Mouse (Mus musculus): ENCODE measurements around the gene Prdm15. TPM values are rescaled to one million over a fixed set of nuclear protein-coding genes. Genes with fewer than 3 reads are reported as not detected.

The Prdm15 gene
- polyA plus RNA-seq, 1 experiment from 2014 or later, result 9.1 TPM

- H3K9me3 ChIP-seq (replicated peaks), result no peaks in the 10 kb centered on the region
- no peaks in the 10 kb centered on the region for H3K27me3 ChIP-seq (replicated peaks)
- no peak for ATAC-seq (ENCODE audit: insufficient number of reproducible peaks, low FRiP score)
- H3K4me3 ChIP-seq, result no peak overlapping the region
- H3K36me3 ChIP-seq, result peaks cover 49% of the 10 kb centered on the region
- no peak overlapping the region for H3K9ac ChIP-seq
- 83% methylated on average over 3 of the region's 3 CpGs for WGBS
- no peak overlapping the region for H3K4me2 ChIP-seq
- H3K27ac ChIP-seq (ENCODE audit: poor library complexity, severe bottlenecking), result no peak overlapping the region
- no peaks in the 10 kb centered on the region for H3K4me1 ChIP-seq (replicated peaks)
Observed at GRCm38 (mm10) chr16:97863932-97864467, 12.3 kb upstream of the Prdm15 start.

DNA sequence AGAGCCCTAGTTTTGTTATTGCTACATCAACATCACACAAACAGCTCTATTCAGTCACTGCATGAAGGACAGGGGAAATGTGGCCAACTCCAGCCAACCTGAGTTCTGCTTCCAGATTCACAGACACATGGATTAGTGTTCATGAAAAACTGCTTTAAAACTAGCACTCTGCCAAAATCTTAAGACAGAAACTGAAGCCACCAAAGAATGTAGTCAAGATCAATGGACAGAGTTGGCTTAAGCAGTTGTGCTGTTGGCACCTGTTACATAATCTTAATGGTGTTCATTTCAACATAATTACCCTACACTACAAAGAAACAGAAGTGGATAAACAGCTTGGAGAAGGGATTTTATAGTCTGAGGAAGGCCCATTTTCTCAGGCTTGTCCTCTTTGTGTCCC lies 4.4 kb upstream of the Prdm15 start:
- Histone ChIP-seq H3K4me2 (no peak overlapping the region), H3K36me3 (peaks cover 27% of the 10 kb centered on the region), H3K27ac (ENCODE audit: poor library complexity, severe bottlenecking) (no peak overlapping the region), H3K27me3 (replicated peaks) (no peaks in the 10 kb centered on the region), H3K9ac (no peak overlapping the region), H3K4me1 (replicated peaks) (peaks cover 4% of the 10 kb centered on the region; the same call in 1 of the 2 replicates), H3K9me3 (replicated peaks) (no peaks in the 10 kb centered on the region), H3K4me3 (no peak overlapping the region)
- ATAC-seq (ENCODE audit: insufficient number of reproducible peaks, low FRiP score), result no peak

- peaks cover 25% of the 10 kb centered on the region for H3K4me1 ChIP-seq (replicated peaks)
- H3K9me3 ChIP-seq (replicated peaks), result no peaks in the 10 kb centered on the region
- WGBS, result under 1% methylated on average over 73 of the region's 77 CpGs
- peak overlapping the region; percentile 99 for H3K27ac ChIP-seq (ENCODE audit: poor library complexity, severe bottlenecking)
- H3K4me3 ChIP-seq, result peak overlapping the region; percentile 75
- H3K27me3 ChIP-seq (replicated peaks), result no peaks in the 10 kb centered on the region
- H3K9ac ChIP-seq, result peak overlapping the region; percentile 95
- H3K4me2 ChIP-seq, result peak overlapping the region; percentile 75
- ATAC-seq (ENCODE audit: insufficient number of reproducible peaks, low FRiP score), result peak; percentile 90
- peaks cover 1% of the 10 kb centered on the region for H3K36me3 ChIP-seq
Observed at GRCm38 (mm10) chr16:97851061-97851740, 449 bp downstream of the Prdm15 start.

DNA sequence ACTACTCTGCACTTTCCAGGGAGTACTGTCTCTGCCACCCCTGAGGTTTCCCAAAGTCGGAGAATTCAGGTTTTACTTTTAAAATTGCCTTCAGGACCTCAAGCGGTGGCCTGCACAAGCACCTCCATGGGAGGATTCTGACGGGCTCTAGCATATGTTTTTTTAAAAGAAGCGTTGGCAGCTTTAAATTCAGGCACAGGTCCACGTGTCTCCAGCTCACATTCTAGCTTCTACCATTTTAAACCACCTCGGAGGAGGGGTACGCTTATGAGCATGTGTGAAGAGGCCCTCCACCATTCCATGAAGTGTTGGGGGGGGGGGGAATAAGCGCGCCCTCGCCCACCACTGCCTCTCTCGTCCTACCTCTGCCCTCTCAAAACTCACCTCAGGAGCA lies 986 bp downstream of the Prdm15 start:
- peak overlapping the region; percentile 99 for H3K27ac ChIP-seq (ENCODE audit: poor library complexity, severe bottlenecking)
- WGBS, result 2% methylated on average over 11 of the region's 11 CpGs
- peak overlapping the region; percentile 75 for H3K4me3 ChIP-seq
- no peaks in the 10 kb centered on the region for H3K27me3 ChIP-seq (replicated peaks)
- H3K4me2 ChIP-seq, result peak overlapping the region; percentile 75
- H3K9ac ChIP-seq, result peak overlapping the region; percentile 95
- peaks cover 29% of the 10 kb centered on the region for H3K4me1 ChIP-seq (replicated peaks)
- no peak; the same call in none of the 2 replicates for ATAC-seq (ENCODE audit: insufficient number of reproducible peaks, low FRiP score)
- no peaks in the 10 kb centered on the region for H3K9me3 ChIP-seq (replicated peaks)
- peaks cover 7% of the 10 kb centered on the region for H3K36me3 ChIP-seq

DNA sequence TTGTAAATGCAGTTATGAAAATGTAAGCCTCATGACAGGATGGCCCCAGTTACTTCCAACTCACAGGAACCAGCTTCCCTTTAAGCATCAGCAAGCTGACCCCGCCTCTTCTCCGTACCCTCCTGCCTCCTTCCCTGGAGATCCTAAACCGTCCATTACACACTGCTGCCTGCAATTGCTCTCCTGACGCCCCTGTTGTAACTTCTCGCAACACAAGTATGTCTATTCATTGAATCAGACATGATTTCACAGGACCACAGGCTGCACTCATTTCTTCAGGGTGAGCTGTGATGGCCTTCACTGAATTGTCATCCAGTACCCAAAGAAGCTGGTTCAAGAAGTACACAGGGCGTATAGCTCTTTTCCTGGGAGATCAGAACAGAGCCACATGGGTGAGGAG lies 2.8 kb downstream of the Prdm15 start:
- WGBS, result 75% methylated on average over 6 of the region's 6 CpGs
- Histone ChIP-seq H3K27ac (ENCODE audit: poor library complexity, severe bottlenecking) (no peak overlapping the region), H3K4me2 (no peak overlapping the region), H3K9me3 (replicated peaks) (no peaks in the 10 kb centered on the region), H3K36me3 (peaks cover 9% of the 10 kb centered on the region), H3K9ac (no peak overlapping the region), H3K4me1 (replicated peaks) (peaks cover 41% of the 10 kb centered on the region), H3K27me3 (replicated peaks) (no peaks in the 10 kb centered on the region), H3K4me3 (no peak overlapping the region)
- no peak for ATAC-seq (ENCODE audit: insufficient number of reproducible peaks, low FRiP score)

DNA sequence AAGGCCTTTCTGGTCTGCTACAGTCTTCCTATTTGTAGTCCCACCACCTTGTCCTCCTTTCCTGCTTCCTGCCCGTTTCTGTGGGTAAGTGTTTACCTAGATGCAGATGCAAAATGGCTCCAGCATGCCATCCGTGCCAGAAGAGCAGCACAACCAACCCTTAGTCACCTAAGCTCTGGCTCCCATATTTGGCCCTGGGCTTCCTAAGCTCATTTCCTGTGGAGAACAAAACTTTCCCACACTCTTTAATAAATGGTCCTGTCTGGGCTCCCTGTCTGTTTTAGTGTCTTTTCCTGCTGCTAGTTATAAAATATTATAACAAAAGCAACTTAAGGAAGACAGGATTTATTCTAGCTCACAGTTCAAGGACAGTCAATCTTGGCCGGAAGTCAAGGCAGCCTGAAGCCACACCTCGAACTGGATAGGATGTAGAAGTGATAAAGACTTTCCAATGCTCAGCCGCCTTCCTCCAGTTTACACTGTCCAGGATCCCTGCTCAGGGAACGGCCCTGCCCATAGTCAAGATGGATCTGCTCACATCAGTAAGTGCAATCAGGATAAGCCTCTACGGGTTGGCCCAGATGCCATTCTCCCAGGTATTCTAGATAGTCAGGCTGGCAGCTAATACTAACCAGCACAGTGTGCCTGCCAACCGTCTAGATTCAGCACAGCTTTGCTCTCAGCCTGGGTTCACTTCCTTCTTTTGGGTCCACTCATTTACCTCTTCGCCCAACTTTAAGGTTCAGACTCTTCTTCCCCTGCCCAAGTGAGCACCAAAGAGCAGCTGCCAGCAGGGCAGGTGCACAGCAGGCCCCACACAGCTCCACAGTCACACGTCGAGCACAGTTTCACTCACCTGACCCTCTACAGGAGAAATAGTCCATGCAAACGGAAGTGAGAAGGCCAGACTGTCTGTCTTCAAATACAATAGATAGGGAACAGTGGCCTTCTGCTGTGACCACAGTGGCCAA lies 6.4 kb downstream of the Prdm15 start:
- no peak overlapping the region for H3K4me3 ChIP-seq
- no peak overlapping the region for H3K9ac ChIP-seq
- WGBS, result 62% methylated on average over 12 of the region's 12 CpGs
- H3K36me3 ChIP-seq, result peaks cover 14% of the 10 kb centered on the region
- no peaks in the 10 kb centered on the region for H3K9me3 ChIP-seq (replicated peaks)
- peak; percentile 60; the same call in 1 of the 2 replicates for ATAC-seq (ENCODE audit: insufficient number of reproducible peaks, low FRiP score)
- H3K27ac ChIP-seq (ENCODE audit: poor library complexity, severe bottlenecking), result peak overlapping the region; percentile 5
- peaks cover 36% of the 10 kb centered on the region for H3K4me1 ChIP-seq (replicated peaks)
- H3K27me3 ChIP-seq (replicated peaks), result no peaks in the 10 kb centered on the region
- no peak overlapping the region for H3K4me2 ChIP-seq

- H3K27me3 ChIP-seq (replicated peaks), result no peaks in the 10 kb centered on the region
- no peak overlapping the region for H3K4me2 ChIP-seq
- H3K9me3 ChIP-seq (replicated peaks), result no peaks in the 10 kb centered on the region
- H3K9ac ChIP-seq, result no peak overlapping the region
- 85% methylated on average over 3 of the region's 3 CpGs for WGBS
- H3K36me3 ChIP-seq, result peaks cover 86% of the 10 kb centered on the region
- H3K4me1 ChIP-seq (replicated peaks), result no peaks in the 10 kb centered on the region
- no peak overlapping the region for H3K27ac ChIP-seq (ENCODE audit: poor library complexity, severe bottlenecking)
- H3K4me3 ChIP-seq, result no peak overlapping the region
- no peak for ATAC-seq (ENCODE audit: insufficient number of reproducible peaks, low FRiP score)
Observed at GRCm38 (mm10) chr16:97832154-97832553, 19.5 kb downstream of the Prdm15 start.

GRCm38 (mm10) chr16:97828207-97828606 lies 23.4 kb downstream of the Prdm15 start:
- no peaks in the 10 kb centered on the region for H3K27me3 ChIP-seq (replicated peaks)
- no peaks in the 10 kb centered on the region for H3K4me1 ChIP-seq (replicated peaks)
- no peak overlapping the region for H3K27ac ChIP-seq (ENCODE audit: poor library complexity, severe bottlenecking)
- H3K4me2 ChIP-seq, result no peak overlapping the region
- H3K9ac ChIP-seq, result no peak overlapping the region
- WGBS, result 94% methylated on average over 1 of the region's 1 CpGs
- ATAC-seq (ENCODE audit: insufficient number of reproducible peaks, low FRiP score), result no peak
- H3K4me3 ChIP-seq, result no peak overlapping the region
- H3K36me3 ChIP-seq, result peaks cover 59% of the 10 kb centered on the region
- H3K9me3 ChIP-seq (replicated peaks), result no peaks in the 10 kb centered on the region

- H3K36me3 ChIP-seq, result peaks cover 62% of the 10 kb centered on the region
Observed at GRCm38 (mm10) chr16:97823311-97824007, 28.2 kb downstream of the Prdm15 start.

GRCm38 (mm10) chr16:97819532-97819931 lies 32.1 kb downstream of the Prdm15 start:
- no peak overlapping the region for H3K9ac ChIP-seq
- no peak overlapping the region for H3K4me2 ChIP-seq
- 54% methylated on average over 4 of the region's 4 CpGs for WGBS
- H3K9me3 ChIP-seq (replicated peaks), result no peaks in the 10 kb centered on the region
- no peaks in the 10 kb centered on the region for H3K27me3 ChIP-seq (replicated peaks)
- peak; percentile 45; the same call in 1 of the 2 replicates for ATAC-seq (ENCODE audit: insufficient number of reproducible peaks, low FRiP score)
- peak overlapping the region; percentile 34; the same call in 1 of the 2 replicates for H3K27ac ChIP-seq (ENCODE audit: poor library complexity, severe bottlenecking)
- no peak overlapping the region for H3K4me3 ChIP-seq
- no peaks in the 10 kb centered on the region for H3K4me1 ChIP-seq (replicated peaks)
- H3K36me3 ChIP-seq, result peaks cover 76% of the 10 kb centered on the region

More at GRCm38 (mm10) chr16:97823311-97824007, 28.2 kb downstream of the Prdm15 start:
- WGBS, result 88% methylated on average over 6 of the region's 6 CpGs
- no peak overlapping the region for H3K4me2 ChIP-seq
- H3K4me3 ChIP-seq, result no peak overlapping the region
- ATAC-seq (ENCODE audit: insufficient number of reproducible peaks, low FRiP score), result no peak
- no peak overlapping the region for H3K27ac ChIP-seq (ENCODE audit: poor library complexity, severe bottlenecking)
- no peak overlapping the region for H3K9ac ChIP-seq
- no peaks in the 10 kb centered on the region for H3K27me3 ChIP-seq (replicated peaks)
- H3K9me3 ChIP-seq (replicated peaks), result no peaks in the 10 kb centered on the region
- no peaks in the 10 kb centered on the region for H3K4me1 ChIP-seq (replicated peaks)

All from heart, embryonic 12.5 days (tissue).